Mouse (Mus musculus) cerebellum, adult 2 months (tissue): ENCODE data around the gene Igfbp5. TPM values are rescaled to one million over a fixed set of nuclear protein-coding genes. Genes with fewer than 3 reads are reported as not detected.

Experiments used
- DNase-seq, 2 experiments: peaks; one replicate each; pipeline ENCODE4 v3.0.0; 2021
- H3K27ac ChIP-seq: fragments of 200-500 bp; 2 replicates; pipeline ENCODE4 v1.5.1; 2012; ENCODE audit warnings: low read length, control low read depth, inconsistent platforms; ENCODE audit not compliant: insufficient read depth
- H3K27me3 ChIP-seq: fragments of 200-500 bp; 2 replicates; pipeline ENCODE4 v1.6.1; 2012; ENCODE audit warnings: inconsistent platforms, mild to moderate bottlenecking, low read length, moderate library complexity; ENCODE audit not compliant: control insufficient read depth, insufficient read depth
- H3K4me1 ChIP-seq: fragments of 200-500 bp; 2 replicates; pipeline ENCODE4 v1.6.1; 2011; ENCODE audit warnings: low read length; ENCODE audit not compliant: control insufficient read depth, insufficient read depth
- H3K4me3 ChIP-seq: fragments of 200-500 bp; replicated peaks from 2 replicates; pipeline ENCODE3; 2011; ENCODE audit warnings: mild to moderate bottlenecking, low read depth, low read length, control low read depth; ENCODE audit not compliant: insufficient read depth
- CTCF ChIP-seq: fragments of 200-500 bp; IDR thresholded peaks from 2 replicates; pipeline ENCODE4 v1.5.1; 2011; ENCODE audit warnings: low read depth, mild to moderate bottlenecking, control low read depth, low read length, moderate library complexity, borderline replicate concordance; ENCODE audit not compliant: insufficient read depth
- POLR2A ChIP-seq: fragments of 200-500 bp; IDR thresholded peaks from 2 replicates; pipeline ENCODE4 v1.6.1; 2011; ENCODE audit warnings: low read length, control low read depth, borderline replicate concordance; ENCODE audit not compliant: insufficient read depth
- WGBS: fragments of 180-500 bp; shearing (Covaris S2); methylation state at CpG from one replicate; pipeline ENCODE4 v1.1.7; 2018; 5-methylcytosine and 5-hydroxymethylcytosine counted together
- polyA plus RNA-seq: library from polyadenylated mRNA; depleted of rRNA; stranded (reverse); fragments of >200 nt; gene quantifications from 2 replicates; pipeline ENCODE4 v1.2.3, GENCODE M21; 2012; rRNA removed

The Igfbp5 gene
- polyA plus RNA-seq, 1 experiment, result 63.0 TPM

DNA sequence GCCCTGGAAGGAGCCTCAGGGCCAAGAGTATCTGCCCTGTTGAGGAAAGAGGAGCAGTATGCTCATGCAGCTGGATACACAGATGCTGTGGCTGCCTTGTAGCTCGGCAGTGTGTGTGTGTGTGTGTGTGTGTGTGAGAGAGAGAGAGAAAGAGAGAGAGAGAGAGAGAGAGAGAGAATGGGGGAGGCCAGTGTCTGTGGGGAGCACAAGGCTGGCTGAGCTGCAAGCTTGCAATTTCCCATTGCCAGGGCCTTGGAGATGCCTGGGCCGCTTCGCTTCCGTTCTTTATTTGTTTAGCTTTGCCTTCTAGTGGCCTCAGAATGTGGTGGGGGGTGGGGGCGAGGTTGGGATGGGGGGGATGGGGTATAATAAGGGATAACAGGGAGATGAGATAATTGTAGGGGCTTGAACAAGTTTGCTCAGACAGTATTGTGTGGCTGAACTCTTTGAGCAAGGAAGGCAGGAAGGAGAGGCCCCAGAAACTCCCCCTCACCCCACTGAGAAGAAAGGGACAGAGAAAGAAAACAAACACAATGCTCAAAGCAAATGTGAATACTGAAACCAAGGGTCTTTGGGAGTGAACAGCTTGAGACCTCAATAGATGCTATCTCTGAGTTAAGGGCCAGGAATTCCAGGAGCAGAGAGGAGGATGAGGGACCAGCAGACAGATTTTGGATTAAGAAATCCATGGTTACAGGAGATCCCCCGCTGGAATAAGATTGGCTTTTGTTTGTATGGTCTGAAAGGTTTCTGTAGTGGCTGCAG, 60.9 kb downstream of the Igfbp5 start:
- Histone ChIP-seq H3K27ac (no peak overlapping the region), H3K4me3 (no peak overlapping the region), H3K27me3 (no peaks in the 10 kb centered on the region), H3K4me1 (no peaks in the 10 kb centered on the region)
- 57% methylated on average over 6 of the region's 6 CpGs for WGBS
- TF ChIP-seq POLR2A, result no peak
- TF ChIP-seq CTCF, result no peak
- no peak for DNase-seq

DNA sequence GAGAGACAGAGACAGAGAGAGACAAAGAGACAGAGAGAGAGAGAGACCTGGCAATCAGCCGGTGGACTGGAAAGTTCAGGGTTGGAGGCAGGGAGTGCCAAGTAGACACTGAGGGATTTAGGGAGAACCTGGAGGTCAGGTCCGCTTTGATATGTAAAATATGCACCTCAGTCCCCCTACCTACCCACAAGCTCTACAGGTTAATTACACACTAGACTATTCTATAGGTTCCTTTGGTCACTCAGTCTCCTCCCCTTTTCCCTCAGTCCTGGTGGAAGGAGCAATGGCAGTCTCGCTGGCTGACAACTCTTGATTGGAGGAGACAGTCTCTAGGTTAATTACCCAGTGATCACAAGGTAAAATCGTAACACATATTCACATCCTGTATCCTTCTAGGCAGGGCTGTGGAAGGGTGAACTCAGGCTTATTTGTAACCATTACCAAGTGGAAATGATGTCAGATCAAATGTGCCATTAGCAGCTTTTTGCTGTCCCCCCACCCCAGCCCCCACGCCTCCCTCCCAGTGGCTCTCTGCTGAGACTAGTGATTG, 61.5 kb downstream of the Igfbp5 start:
- DNase-seq, result no peak
- TF ChIP-seq POLR2A (no peak), CTCF (no peak)
- no peaks in the 10 kb centered on the region for H3K4me1 ChIP-seq
- no peak overlapping the region for H3K27ac ChIP-seq
- WGBS, result 74% methylated on average over 5 of the region's 5 CpGs
- no peaks in the 10 kb centered on the region for H3K27me3 ChIP-seq
- H3K4me3 ChIP-seq, result no peak overlapping the region

DNA sequence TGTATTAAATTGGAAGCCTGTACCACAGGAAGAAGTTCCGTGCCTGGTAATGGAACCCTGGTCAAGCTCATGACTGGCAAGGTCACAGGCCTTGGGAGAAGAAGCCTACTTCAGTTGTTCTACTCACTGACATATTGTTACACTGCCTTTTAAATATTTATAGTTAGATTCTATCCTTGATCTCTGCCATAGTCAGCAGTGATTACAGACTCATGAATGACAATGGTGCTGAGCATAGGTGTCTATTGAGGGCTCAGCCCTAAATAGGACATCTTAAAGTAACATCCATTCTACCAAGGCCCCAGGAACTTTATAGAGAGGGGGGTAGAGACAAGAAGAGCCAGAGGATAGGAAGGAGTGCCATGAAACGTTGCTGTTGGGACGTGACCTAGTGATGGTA, 63.6 kb downstream of the Igfbp5 start:
- DNase-seq, result no peak
- WGBS, result 97% methylated on average over 3 of the region's 3 CpGs
- H3K4me3 ChIP-seq, result no peak overlapping the region
- no peaks in the 10 kb centered on the region for H3K4me1 ChIP-seq
- H3K27me3 ChIP-seq, result no peaks in the 10 kb centered on the region
- no peak for TF ChIP-seq CTCF
- TF ChIP-seq POLR2A, result no peak
- no peak overlapping the region for H3K27ac ChIP-seq

- no peak overlapping the region for H3K4me3 ChIP-seq
- TF ChIP-seq POLR2A (no peak), CTCF (no peak)
- H3K27me3 ChIP-seq, result no peaks in the 10 kb centered on the region
- no peaks in the 10 kb centered on the region for H3K4me1 ChIP-seq
- 74% methylated on average over 7 of the region's 7 CpGs for WGBS
- no peak for DNase-seq
- H3K27ac ChIP-seq, result no peak overlapping the region
Observed at GRCm38 (mm10) chr1:72809951-72810675, 64.6 kb downstream of the Igfbp5 start.

- WGBS, result 93% methylated on average over 7 of the region's 7 CpGs
Observed at GRCm38 (mm10) chr1:72809304-72809703, 65.4 kb downstream of the Igfbp5 start.

More at GRCm38 (mm10) chr1:72809304-72809703, 65.4 kb downstream of the Igfbp5 start:
- Histone ChIP-seq H3K4me3 (no peak overlapping the region), H3K27me3 (no peaks in the 10 kb centered on the region), H3K27ac (no peak overlapping the region), H3K4me1 (no peaks in the 10 kb centered on the region)
- TF ChIP-seq CTCF (no peak), POLR2A (no peak)
- DNase-seq, result no peak

Other genes with a start within 250 kb of the Igfbp5 start
- gene Ankar, start 174.3 kb downstream of the Igfbp5 start, polyA plus RNA-seq, result not detected in 2 replicates
- gene Rpl37a, start 163.6 kb downstream of the Igfbp5 start, polyA plus RNA-seq, result 575 and 649 TPM in 2 replicates
- 63.0 and 78.5 TPM in 2 replicates for gene Igfbp2, start 50.4 kb downstream of the Igfbp5 start, polyA plus RNA-seq
- not detected in 2 replicates for gene Tnp1, start 141.0 kb upstream of the Igfbp5 start, polyA plus RNA-seq